Mouse (Mus musculus): ENCODE data around the gene Cabp4.

Cabp4 gene

DNA sequence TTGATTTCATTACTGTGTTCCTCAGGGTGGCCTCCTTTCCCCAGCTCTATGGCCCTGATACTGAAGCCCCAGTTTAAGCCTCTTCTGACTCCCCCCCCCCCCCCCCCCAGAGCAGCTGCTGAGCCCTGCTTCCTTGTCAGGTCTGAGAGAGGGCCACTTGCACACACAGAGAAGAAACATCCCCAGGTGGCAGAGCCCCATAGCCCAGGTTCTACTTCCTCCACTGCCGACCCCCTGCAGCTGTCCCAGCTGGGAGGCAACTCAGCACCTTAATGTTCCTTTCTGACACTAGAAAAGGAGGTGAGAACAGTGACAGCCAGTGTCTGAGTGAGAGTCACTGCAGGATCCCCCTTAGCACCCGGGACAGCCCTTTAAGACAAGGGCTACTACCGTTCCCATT lies 40.0 kb downstream of the Cabp4 start:
- DNase-seq (ENCODE audit: extremely low spot score, low spot score), result no peak

DNA sequence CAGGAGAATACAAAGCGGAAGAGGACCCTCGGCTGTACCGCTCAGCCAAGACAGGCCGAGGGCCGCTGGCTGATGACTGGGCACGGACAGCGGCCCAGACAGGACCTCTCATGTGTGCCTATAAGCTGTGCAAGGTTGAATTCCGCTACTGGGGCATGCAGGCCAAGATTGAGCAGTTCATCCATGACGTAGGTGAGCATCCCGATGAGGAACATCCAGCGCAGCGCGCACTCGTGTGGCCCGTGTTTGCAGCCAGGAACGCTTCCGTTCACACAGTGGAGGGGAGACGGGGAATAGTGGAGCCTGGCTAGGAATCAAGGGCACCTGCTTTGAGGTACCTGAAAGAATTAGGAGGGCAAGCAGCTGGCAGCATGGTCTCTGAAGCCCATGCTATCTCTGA lies 40.5 kb downstream of the Cabp4 start:
- DNase-seq (ENCODE audit: extremely low spot score, low spot score), result no peak

- no peak for DNase-seq (ENCODE audit: extremely low spot score, low spot score)
Observed at GRCm38 (mm10) chr19:4102626-4103025, 41.2 kb downstream of the Cabp4 start.

- DNase-seq (ENCODE audit: extremely low spot score, low spot score), result no peak
Observed at GRCm38 (mm10) chr19:4102049-4102448, 41.8 kb downstream of the Cabp4 start.

DNA sequence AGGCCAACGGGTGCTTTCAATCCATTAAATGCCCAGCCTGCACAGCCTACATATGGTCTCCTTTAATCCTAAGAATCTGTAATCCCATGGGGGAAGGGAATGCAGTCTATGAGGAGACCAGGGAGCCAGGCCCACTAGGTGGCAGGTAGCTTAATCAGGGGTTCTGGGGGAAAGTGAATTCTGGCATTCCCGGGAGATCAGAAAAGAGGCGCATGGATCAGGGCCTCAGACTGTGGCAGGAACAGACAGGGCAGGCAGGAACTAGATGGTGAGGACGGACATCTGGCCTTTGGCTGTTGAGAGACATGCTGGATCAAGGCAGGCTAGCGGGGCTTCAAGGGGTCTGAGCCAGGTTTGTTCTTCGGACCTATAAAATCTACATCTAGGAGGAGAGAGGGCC lies 42.4 kb downstream of the Cabp4 start:
- DNase-seq (ENCODE audit: extremely low spot score, low spot score), result no peak

GRCm38 (mm10) chr19:4100718-4101261 lies 43.0 kb downstream of the Cabp4 start:
- DNase-seq (ENCODE audit: extremely low spot score, low spot score), result peak; percentile 66

DNA sequence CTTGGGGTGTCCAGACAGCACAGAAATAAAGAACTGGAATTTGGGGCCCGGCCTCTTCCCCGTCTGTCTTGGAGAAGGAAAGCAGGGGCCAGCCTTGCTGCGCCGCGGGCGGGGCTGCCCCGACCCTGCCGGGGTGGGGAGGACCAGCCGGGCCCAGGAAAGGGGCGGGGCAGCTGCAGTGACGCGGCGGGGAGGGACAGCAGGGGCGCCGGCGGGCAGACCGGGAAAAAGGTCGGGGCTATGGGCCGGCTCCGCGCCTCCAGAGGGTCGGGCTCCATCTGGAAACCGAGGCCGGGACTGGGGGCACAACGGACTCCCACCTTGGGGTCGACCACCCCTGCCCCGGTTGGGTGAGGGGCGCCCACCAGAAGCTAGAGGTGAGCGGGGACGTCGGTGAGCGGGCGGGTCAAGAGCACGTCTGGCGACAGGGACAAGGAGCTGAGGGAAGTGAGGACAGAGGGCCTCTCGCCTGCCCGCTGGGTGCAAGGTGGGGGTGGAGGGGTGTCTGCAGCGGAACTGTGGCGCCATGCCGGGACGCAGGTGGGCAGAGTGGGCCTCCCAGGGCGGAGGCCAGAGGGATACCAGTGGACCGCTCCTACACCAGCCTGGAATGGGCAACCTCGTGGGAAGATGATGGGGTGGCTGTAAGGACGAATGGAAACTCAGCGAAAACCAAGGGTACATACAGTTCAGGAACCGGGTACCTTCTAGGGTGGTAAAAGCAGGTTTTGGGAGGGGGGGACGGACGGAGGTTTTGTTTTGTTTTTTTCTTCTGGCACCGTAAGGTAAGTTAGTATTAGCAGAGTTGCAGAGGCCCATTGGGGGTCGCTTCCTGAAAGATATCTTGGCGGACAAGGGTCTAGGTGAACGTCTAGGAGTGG lies 43.8 kb downstream of the Cabp4 start, which contains the start of gene Pitpnm1:
Gene Pitpnm1 (plus strand): TSS at position 162 of the 881 bp plus-strand sequence.
- peak; percentile 63 for DNase-seq (ENCODE audit: extremely low spot score, low spot score)

GRCm38 (mm10) chr19:4099056-4099455 lies 44.8 kb downstream of the Cabp4 start:
- DNase-seq (ENCODE audit: extremely low spot score, low spot score), result peak; percentile 89

DNA sequence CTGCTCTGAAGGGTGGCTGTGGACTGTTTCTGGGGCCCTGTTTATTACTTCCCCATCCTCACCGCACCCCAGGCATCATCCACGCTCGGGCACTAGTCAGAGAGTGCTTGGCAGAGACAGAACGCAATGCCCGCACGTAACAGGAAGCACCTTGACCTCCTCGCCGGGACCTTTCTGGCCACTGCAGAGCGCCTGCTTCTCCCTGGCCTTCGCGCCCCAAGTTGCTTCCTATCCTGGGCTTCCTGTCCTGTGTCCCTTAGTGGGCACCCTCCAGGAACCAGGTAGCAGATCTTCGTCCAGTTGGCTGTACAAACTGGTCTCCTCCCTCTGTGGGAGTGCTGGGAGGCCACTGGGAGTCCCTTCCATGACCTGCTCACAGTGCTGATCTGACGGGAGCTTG lies 45.4 kb downstream of the Cabp4 start:
- no peak for DNase-seq (ENCODE audit: extremely low spot score, low spot score)

DNA sequence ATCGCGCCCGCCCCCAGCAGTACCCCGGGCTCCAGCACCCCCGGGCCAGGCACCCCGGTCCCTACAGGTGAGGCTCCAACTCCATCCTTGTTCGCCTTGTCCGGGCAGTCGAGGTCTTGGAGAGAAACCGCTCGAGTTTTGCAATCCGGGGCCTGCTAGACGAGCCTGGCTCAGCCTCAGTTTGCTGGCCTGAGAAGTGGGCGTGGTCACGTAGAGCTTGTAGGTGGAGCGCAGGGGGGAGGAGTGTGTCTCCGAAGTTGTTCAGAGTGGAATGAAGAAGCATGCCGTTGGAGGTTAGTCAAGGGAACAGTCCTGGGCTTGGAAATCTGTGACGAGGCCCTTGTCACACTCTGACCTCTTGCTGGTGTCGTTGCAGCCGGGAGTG lies 46.4 kb downstream of the Cabp4 start:
- DNase-seq (ENCODE audit: extremely low spot score, low spot score), result no peak

GRCm38 (mm10) chr19:4096642-4097440 lies 47.0 kb downstream of the Cabp4 start, which contains the start of gene Cdk2ap2:
TSS of gene Cdk2ap2 (plus strand) at chr19:4097182.
- peak; percentile 99 for DNase-seq (ENCODE audit: extremely low spot score, low spot score)

DNA sequence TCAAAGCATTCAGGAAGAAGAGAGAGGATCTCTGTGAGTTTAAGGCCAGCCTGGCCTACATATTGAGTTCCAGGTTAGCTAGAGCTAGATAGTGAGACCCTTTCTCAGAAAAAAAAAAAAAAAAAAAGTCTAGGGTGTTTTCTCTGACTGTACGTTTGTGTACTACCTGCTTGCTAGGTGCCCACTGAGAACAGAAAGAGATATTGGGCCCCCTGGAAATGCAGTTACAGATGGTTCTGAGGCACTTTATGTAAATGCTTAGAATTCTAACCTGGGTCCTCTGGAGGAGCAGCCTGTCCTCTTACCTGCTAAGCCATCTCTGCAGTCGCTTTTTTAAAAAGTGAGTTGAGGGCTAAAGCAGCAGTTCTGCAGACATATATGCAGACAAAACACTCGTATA lies 48.0 kb downstream of the Cabp4 start:
- no peak for DNase-seq (ENCODE audit: extremely low spot score, low spot score)

DNA sequence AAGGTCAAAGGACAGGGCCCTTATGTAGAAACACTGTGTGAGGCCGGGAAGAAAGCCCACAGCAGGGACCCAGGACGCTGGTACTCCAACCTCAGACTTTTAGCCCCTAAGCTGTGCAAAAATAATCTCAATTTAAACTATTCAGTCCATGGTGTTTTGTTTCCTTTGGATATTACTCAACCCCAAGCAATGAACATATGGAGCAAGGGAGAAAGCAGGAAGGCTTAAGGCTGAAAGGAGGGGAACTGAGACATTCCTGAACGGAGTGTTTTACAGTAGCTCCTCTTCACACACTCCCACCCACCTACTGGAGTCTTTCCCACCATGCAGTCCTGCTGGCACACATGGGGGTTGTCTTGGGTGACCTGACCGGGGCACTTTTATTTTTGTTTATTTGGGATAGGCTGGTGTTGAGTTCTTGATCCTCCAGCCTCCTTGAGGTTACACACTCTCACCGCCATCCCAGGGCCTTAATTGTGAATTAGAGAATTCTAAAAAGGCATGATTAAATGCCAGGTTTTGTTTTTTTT lies 49.0 kb downstream of the Cabp4 start:
- no peak for DNase-seq (ENCODE audit: extremely low spot score, low spot score)

GRCm38 (mm10) chr19:4094348-4094747 lies 49.5 kb downstream of the Cabp4 start:
- no peak for DNase-seq (ENCODE audit: extremely low spot score, low spot score)

- DNase-seq (ENCODE audit: extremely low spot score, low spot score), result no peak
Observed at GRCm38 (mm10) chr19:4093772-4094171, 50.1 kb downstream of the Cabp4 start.

DNA sequence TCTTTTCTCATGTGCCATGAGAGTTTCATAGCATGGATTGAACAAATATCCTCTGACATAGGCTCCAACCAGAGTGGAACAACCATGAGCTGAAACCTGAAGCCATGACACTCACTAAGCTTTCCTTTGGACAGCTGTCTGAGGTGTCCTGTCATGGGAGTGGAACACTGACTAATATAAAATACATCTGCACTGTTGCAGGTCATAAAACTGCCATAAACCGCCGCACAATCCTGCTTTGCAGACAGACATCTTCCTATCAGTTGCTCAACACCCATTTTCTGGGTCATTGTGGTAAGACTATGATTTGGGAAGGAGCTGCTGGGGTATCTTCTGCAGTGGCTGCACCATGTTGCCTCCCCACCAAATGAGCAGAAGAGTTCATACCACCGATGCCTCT lies 51.1 kb downstream of the Cabp4 start:
- no peak for DNase-seq (ENCODE audit: extremely low spot score, low spot score)

DNA sequence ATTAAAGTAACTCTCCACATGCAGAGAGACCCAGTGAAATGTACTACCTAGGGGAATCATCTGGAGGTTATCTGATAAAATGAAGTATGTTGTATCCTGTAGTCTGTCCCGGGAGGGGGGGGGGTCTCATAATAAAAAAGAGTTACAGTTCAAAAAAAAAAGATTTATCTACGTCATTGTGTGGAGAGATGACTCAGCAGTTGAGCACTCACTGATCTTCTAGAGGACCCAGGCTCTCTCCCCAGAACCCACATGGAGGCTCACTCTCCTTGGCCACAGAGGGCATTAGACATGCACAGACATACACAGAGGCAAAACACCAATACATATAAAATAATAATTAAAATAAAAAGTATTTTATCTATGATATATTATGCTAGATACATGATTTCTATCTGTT lies 52.5 kb downstream of the Cabp4 start:
- DNase-seq (ENCODE audit: extremely low spot score, low spot score), result no peak

GRCm38 (mm10) chr19:4090446-4090845 lies 53.4 kb downstream of the Cabp4 start:
- DNase-seq (ENCODE audit: extremely low spot score, low spot score), result no peak

DNA sequence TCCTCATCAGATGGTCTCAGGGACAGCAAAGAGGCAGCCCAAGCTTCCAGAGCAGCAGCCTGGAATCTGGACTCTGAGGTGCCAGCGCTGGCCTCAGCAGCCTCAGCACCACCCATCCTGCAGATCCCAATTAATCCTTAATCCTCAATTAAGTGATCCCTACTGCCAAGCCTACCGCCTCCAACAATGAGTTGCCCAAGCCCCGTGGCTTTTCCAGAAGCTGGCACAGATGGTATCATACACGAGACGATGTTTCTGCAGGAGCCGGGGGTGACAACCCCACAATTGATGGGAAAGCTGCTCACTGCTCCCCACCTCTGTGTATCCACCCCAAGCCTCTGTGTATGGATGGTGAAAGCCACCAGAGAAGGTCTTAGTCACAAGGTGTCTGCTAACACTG lies 54.7 kb downstream of the Cabp4 start:
- DNase-seq (ENCODE audit: extremely low spot score, low spot score), result no peak

DNA sequence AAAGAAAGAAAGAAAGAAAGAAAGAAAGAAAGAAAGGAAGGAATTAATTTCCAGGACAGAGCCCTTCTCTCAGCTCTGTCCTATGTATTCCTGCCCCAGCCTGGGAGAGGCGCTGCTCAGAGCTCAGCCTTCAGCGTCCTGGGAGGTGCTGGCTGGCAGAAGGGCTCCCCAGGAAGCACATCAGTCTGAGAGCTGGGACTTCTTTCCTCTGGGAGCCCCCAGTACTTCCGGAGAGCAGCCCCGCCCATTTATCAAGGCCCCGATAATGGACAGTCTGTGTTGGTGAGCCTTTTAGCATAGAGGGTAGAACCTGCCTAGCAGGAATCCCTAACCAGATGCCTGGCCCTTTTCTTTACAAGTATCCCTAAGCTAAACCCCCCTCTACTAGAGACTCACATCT lies 55.7 kb downstream of the Cabp4 start:
- DNase-seq (ENCODE audit: extremely low spot score, low spot score), result no peak

DNA sequence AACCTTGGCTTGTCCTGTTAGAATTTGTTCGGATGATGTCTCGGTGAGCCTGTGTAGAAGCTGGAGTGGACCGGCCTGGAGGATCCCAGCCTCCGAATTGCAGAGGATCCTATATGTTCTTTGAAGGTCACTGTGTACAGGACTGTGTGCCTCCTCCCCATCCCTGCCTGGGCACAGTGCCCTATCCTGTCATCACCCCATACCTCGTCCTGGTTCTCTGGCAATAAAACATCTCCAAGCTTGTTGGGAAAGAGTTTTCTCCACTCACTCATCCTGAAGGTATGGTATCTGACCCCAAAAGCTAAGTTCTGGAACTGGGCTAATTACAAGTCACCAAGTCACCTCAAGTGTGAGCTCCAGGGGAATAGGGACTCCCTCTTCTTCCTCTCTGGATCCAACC lies 56.7 kb downstream of the Cabp4 start:
- no peak for DNase-seq (ENCODE audit: extremely low spot score, low spot score)

GRCm38 (mm10) chr19:4086156-4086555 lies 57.7 kb downstream of the Cabp4 start:
- DNase-seq (ENCODE audit: extremely low spot score, low spot score), result no peak
